Mouse (Mus musculus) bone marrow macrophage, adult 2 months (primary cell): ENCODE measurements around the gene Crabp1. TPM values are rescaled to one million over a fixed set of nuclear protein-coding genes. Genes with fewer than 3 reads are reported as not detected.
A peak's percentile ranks its signal among the peaks of the same experiment; 100 is the strongest.

Experiments used
- H3K27ac ChIP-seq: 2 replicates; pipeline ENCODE4 v1.5.1; 2012; ENCODE audit warnings: low read depth, low read length; ENCODE audit not compliant: insufficient read depth
- H3K4me1 ChIP-seq: 2 replicates; pipeline ENCODE4 v1.6.1; 2012; ENCODE audit warnings: low read length; ENCODE audit not compliant: control insufficient read depth, insufficient read depth
- H3K4me3 ChIP-seq: 2 replicates; pipeline ENCODE4 v1.5.1; 2012; ENCODE audit warnings: mild to moderate bottlenecking, low read length, moderate library complexity; ENCODE audit not compliant: insufficient read depth
- CTCF ChIP-seq: IDR thresholded peaks from 2 replicates; pipeline ENCODE4 v1.5.1; 2012; ENCODE audit warnings: low read depth, mild to moderate bottlenecking, low read length, moderate library complexity
- POLR2A ChIP-seq: IDR thresholded peaks from 2 replicates; pipeline ENCODE4 v1.6.1; 2012; ENCODE audit warnings: mild to moderate bottlenecking, low read depth, low read length, borderline replicate concordance
- polyA plus RNA-seq: library from polyadenylated mRNA; stranded (reverse); fragments of >200 nt; gene quantifications from 2 replicates; pipeline ENCODE4 v1.2.4, GENCODE M21; 2012; ENCODE audit not compliant: missing spikeins, insufficient read depth, insufficient read length

Gene Crabp1
- not detected in 2 replicates for polyA plus RNA-seq

DNA sequence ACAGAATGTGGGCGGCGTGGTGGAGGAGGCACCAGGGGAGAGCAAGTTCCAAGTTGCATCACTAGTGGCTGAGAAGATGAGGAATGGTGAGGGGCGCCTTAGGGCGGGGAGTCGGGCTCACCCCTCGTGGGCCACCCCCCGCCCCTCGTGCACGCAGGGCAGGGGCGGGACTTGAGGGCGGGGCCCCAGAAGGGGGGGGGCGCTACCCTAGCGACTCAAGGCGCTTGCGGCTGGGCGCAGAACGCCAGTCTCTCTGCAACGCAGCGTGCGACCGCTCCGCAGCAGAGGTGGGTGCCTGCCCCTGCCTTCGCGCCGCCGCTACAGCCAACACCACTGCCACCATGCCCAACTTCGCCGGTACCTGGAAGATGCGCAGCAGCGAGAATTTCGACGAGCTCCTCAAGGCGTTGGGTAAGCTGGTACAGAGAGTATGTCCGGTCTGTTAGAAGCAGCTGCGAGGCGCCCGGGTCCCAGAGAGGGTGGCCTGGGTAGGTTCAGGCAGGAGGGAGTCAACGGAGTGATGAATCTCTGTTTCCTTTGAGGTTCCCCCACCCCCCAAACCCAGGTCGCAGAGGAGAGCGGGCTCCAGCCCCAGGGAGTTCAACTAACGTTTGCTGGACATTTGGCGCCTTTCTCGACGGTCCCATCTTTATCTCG lies at the start of gene Crabp1:
Gene Crabp1, plus strand, starts transcription at position 188 of the 657 bp plus-strand sequence.
- H3K4me1 ChIP-seq = no peaks in the 10 kb centered on the region
- no peak for TF ChIP-seq POLR2A
- no peak for TF ChIP-seq CTCF
- no peak within 1 kb of the TSS for H3K4me3 ChIP-seq
- no peak within 1 kb of the TSS for H3K27ac ChIP-seq

DNA sequence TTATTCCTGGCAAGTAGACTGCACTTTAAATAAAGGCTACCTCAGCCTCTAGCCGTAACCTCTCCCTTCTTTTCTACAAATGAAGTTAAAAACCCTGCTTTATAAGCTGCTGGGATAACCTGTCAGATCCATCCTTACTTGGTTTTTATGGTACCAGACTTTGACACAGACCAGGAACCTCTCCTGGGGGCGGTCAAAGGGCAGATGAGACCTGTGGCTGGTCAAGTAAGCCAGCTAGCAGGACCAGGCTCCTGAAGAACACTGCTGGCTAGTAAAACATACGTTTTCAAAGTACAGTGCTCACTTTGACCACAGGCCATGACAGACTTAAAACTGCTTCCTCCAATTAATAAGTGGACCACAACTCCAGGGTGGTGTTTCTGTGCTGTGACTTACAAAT lies 48.8 kb upstream of the Crabp1 start:
- H3K4me1 ChIP-seq = no peaks in the 10 kb centered on the region
- H3K27ac ChIP-seq = no peak overlapping the region
- TF ChIP-seq CTCF (no peak), POLR2A (no peak)
- no peak overlapping the region for H3K4me3 ChIP-seq

GRCm38 (mm10) chr9:54717527-54717926 lies 47.0 kb upstream of the Crabp1 start:
- Histone ChIP-seq H3K27ac (no peak overlapping the region), H3K4me3 (no peak overlapping the region), H3K4me1 (no peaks in the 10 kb centered on the region)
- no peak for TF ChIP-seq CTCF
- no peak for TF ChIP-seq POLR2A

DNA sequence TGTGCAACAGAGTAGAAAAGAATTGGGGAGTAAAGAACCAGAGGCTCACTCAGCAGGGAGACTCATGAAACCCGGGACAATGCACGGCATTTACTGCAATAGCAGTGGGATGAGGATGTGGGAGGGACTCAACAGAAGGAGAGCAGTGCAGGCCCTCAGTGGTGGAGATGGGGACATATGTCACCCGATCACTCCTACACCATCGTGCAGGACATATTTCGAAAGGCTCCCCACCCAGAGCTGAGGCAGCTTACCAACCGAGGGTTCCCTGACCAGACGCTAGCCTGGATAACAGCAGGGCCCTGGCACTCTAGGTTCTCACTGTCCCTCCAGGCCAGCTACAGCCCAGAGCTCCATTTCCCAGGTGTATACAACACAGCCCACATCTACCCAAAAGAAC lies 42.4 kb upstream of the Crabp1 start:
- TF ChIP-seq POLR2A (no peak), CTCF (no peak)
- no peak overlapping the region for H3K27ac ChIP-seq
- no peaks in the 10 kb centered on the region for H3K4me1 ChIP-seq
- H3K4me3 ChIP-seq = no peak overlapping the region

DNA sequence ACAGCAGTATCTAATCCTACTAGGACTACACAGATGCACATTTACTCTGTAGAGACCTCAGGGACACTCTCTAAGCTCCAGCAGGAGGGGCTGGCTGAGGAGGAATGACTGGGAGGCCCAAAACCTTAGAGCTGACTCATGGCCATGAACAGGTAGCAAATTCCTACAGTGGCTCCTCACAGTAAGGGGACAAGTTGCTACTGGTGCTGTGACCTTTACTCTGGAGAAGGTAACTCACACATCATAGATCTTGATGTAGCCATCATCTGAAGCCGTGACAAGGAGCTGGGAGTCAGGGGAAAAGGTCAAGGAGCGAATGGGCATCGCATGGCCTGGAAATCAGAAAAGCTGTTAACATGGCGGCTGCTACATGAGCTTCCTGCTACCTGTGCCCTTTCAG lies 42.0 kb upstream of the Crabp1 start:
- TF ChIP-seq POLR2A = no peak
- no peak for TF ChIP-seq CTCF
- H3K4me1 ChIP-seq = no peaks in the 10 kb centered on the region
- no peak overlapping the region for H3K4me3 ChIP-seq
- no peak overlapping the region for H3K27ac ChIP-seq

- no peak for TF ChIP-seq POLR2A
- Histone ChIP-seq H3K4me3 (no peak overlapping the region), H3K4me1 (no peaks in the 10 kb centered on the region), H3K27ac (no peak overlapping the region)
Observed at GRCm38 (mm10) chr9:54726315-54726714, 38.2 kb upstream of the Crabp1 start.

DNA sequence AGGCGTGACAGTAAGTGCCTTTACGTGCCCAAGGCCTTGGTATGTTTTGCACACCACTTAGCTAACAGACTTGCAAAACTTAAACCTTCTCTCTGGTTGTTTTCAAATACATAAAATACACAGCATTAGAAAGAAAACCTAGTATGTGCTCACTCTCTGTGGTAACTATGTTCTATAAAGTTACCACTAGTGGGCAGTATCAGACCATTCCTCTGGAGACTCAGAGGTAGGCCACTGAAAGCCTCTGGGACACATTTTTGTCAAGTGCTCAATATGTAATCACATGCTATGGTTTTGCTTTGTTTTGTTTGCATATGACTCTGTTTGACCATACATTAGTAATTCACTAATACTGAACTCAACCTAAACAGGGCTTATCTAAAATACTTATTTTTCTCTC lies 32.4 kb upstream of the Crabp1 start:
- no peak for TF ChIP-seq CTCF
- TF ChIP-seq POLR2A = no peak
- H3K4me3 ChIP-seq = no peak overlapping the region
- peaks cover 7% of the 10 kb centered on the region; the same call in 1 of the 2 replicates for H3K4me1 ChIP-seq
- H3K27ac ChIP-seq = no peak overlapping the region

- H3K4me1 ChIP-seq = peaks cover 7% of the 10 kb centered on the region; the same call in 1 of the 2 replicates
- TF ChIP-seq POLR2A = no peak
- TF ChIP-seq CTCF = no peak
- H3K27ac ChIP-seq = 0 out of 2 replicates have a peak within 1 kb of the TSS, but pooled peaks have one; percentile 10
- peak within 1 kb of the TSS; percentile 76 for H3K4me3 ChIP-seq
Observed at GRCm38 (mm10) chr9:54733921-54734638, 30.5 kb upstream of the Crabp1 start, which contains the start of gene Wdr61. Gene Wdr61, minus strand, starts transcription at chr9:54734519.

DNA sequence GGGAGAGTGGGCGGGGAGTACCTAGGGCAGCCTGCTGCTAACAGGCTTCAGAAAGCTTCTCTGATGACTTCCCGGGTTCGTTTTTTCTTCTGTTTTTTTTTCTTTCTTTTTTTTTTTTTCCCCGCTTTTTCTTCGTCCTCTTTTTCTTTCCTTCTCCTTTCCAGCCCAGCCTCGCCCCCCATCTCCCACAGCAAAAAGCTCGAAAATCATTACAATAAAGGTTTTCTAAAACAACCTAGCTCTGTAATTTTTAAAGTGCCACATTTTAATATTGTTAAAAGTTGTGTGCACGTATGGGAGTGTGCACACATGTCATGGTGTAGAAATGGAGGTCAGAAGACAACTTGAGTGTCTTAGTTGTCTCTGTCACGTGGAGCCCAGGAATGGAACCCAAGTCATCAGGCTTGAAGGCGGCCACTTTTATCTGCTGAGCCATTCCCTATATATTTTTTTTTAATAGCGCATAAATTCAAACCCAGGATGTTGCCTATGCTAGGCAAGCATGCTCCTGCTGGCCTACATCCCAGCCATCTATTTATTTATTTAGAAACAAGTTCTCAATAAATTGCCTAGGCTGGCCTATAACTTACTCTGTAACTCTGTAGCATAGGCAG lies 29.8 kb upstream of the Crabp1 start:
- Histone ChIP-seq H3K4me1 (peaks cover 7% of the 10 kb centered on the region; the same call in 1 of the 2 replicates), H3K27ac (no peak overlapping the region), H3K4me3 (peak overlapping the region; percentile 39; the same call in 1 of the 2 replicates)
- TF ChIP-seq POLR2A (no peak), CTCF (no peak)
